Mouse (Mus musculus): Measurements from ENCODE around the gene Zbtb16.
A peak's percentile ranks its signal among the peaks of the same experiment; 100 is the strongest.

Gene Zbtb16

GRCm38 (mm10) chr9:48767666-48768432 is 68.2 kb downstream of the Zbtb16 start:
- DNase-seq (ENCODE audit: low read depth), result no peak

DNA sequence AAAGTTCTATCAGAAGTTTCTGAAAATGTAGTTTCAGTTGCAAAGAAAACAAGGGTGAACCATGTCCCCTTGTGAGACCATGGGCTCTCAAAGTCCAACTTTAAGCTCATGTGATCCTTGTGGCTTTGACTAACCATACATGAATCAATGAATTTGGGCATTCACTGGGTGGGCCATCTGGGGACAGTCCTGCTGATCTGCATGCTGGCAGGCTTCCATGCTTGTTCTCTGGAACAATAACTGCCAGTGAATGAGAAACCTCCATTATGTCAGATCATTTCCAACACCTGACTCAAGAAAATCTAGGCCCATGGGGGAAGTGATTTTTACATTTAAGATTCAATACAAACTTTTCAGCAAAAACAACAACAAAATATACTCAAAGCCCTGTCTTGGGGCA is 70.1 kb downstream of the Zbtb16 start:
- no peak for DNase-seq (ENCODE audit: low read depth)

DNA sequence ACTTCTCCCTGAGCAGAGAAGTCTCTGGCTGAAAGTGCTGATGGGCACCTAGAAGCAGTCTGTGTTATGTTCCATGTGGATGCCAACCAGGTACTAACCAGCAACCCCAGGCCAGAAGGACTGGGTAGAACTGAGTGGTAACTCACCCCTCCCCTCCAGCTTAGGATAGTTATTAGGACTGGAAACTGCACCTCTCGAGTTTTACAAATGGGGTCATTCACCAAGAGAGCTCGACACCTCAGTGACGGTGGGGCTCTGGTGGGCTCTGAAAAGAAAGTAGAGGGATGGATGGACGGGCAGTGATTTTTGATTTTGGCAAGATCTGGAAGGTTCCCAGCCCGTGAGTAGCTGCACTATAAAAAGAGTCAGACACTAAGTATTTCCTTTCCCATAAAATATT is 71.7 kb downstream of the Zbtb16 start:
- no peak for DNase-seq (ENCODE audit: low read depth)

DNA sequence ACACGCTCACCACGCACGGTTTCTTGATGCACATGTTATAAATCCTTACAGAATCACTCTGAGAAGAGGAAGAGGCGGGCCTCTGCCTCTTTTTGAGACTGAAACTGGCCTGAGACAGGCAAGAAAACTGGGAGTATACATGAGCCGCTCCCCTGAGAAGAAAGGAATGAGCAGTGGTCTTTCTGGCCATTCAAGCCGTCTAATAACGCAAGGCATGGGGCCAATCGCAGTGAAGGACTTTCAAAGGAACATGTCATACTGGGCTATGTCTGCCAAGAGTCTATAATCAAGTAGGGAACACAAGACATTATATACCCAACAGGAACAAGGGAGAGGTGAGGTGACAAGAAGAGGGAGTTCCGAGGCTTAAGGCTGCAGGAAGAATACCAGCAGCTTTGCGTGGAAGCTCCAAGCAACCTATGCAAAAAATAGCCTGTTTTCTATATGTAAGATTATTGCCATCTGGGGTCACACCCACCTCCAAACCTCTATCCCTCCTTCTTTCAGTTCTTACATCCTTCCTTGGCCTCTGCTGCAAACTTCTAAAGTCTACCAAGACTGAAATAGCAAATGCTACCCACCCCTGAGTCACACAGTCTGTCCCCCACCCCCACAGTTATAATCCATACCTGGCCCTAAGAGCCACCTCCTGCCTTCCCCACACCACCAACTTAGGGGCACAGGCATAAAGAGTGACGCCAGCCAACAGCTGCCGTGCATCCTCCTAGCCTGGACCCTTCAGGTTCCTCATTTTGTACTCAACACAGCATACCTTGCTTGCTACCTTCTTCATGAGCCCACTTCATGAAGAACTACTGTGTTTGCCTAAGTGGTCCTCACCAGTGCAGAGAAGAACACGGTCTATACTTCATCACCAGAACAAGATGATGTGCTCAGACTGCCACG is 74.0 kb downstream of the Zbtb16 start:
- no peak for DNase-seq (ENCODE audit: low read depth)

- no peak for DNase-seq (ENCODE audit: low read depth)
Observed at GRCm38 (mm10) chr9:48761175-48761556, 74.9 kb downstream of the Zbtb16 start.

DNA sequence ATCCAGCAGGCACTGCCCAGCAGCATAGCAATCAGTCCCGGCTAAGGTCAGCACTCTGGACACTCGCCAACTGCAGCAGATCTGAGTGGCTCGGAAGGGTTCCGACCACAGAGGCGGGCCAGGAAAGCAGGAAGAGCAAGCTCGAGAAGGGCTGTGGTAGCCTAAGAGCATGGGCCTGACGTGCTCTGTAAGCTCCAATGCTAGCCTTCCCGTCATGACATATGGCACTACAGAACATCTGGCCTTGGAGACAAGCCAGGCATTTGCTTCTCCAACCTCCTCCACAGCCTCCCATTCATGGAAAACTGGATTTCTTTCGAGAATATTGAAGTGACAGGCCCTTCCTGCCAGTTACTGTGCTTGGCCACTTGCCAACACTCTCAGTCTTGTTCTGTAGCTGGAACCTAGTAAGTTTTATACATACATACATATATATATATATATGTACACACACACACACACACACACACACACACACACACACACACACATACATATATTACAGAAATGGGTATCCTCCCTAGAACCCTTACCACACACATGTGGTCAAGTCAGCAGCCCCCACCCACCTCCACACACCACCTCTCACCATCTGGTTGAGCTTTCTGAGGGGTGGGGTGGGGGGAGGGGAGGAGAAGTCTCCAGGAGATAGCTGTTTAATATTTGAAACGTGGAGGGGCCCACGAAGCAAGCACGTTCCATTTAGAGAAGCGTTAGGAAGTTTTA is 75.4 kb downstream of the Zbtb16 start:
- no peak for DNase-seq (ENCODE audit: low read depth)

DNA sequence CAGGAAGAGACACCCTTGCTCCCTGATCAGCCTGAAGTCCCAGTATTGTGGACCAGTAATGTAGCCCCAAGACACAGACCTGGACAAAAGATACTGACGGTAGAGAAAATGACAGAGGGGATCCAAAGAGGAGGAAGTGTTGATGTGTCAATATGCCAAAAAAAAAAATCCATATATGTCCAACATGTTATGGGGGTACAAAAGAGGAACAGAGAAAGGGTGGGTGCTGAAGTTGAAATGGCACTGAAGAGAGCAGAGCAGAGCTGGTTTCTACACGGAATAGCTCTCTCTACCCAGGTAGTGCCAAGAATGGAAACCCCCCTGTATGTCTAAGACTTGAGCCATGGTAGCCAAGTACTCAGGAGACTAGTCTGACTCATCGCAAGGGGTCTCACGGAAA is 76.9 kb downstream of the Zbtb16 start:
- no peak for DNase-seq (ENCODE audit: low read depth)

DNA sequence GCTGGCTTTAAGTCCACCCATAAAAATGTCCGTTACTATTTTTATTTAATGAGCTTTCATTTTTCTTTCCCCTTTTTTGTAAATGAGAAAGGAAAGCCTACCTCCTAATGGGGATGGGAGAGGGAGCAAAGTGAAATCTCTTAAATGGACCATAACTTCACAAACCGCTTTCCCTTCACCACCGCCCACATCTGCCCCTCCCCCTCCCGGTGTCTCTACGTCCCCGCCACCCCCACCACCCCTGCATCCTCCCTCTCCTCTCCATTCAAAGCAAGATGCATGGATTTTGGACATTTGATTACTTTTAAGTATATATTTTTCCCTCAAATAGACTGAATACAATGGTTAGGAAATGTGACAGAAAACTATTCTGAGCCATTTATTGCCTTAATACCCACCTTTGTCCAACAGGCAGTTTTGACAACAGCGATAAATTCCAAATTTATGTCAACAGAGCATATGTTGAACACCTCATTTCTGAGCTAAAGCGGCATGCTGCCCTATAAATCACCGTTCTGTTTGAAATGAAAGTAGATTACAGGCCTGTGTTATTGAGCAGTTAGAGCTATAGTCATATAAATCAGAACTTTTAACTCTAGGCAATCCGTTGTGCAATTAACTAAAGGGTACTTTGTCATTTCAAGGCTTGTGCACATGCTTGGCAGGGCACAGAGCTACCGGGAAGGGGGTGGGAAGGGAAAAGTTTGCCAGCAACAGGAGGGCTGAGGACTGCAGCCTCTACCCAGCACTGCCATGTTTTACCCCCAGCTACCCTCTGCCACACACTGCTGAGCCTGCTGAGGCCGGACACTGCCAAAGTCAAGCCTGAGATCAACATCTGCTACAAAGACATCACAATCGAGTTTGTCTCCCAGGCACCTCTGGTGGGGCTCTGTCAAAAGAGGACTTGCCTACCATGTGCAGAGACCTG is 78.1 kb downstream of the Zbtb16 start:
- DNase-seq (ENCODE audit: low read depth), result no peak

- DNase-seq (ENCODE audit: low read depth), result no peak
Observed at GRCm38 (mm10) chr9:48756261-48756812, 79.7 kb downstream of the Zbtb16 start.

DNA sequence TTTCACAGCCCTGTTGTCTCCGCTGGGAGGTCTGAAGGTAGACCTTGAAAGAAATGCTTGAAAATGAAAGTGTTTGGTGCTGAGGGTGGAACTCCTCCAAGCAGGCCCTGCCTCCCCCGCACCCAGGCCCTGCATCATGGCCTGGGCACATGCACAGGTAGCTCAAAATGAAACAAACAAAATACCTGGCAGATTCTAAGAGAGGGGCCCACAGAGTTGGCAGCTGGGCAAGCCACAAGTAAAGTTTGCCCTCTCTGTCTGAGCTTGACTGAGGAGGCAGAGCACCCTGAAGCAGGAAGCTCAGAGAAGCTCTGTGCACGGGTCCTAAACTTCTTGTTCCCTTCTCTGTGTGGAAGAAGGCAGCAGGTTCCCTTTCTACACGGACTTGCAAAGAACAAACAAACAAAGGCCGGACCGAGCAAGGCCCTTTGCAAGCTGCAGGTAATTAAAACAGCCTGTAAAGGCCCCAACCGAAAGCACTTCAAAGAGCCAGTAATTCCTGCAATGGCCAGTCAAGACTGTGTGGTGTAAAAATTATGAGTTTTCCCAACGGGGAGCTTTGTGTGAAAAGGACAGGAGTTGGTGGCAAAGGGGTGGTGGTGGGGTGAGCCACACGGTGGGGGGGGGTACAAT is 80.5 kb downstream of the Zbtb16 start:
- DNase-seq (ENCODE audit: low read depth), result no peak

- no peak for DNase-seq (ENCODE audit: low read depth)
Observed at GRCm38 (mm10) chr9:48754418-48754817, 81.6 kb downstream of the Zbtb16 start.

GRCm38 (mm10) chr9:48753881-48754280 is 82.1 kb downstream of the Zbtb16 start:
- no peak for DNase-seq (ENCODE audit: low read depth)

DNA sequence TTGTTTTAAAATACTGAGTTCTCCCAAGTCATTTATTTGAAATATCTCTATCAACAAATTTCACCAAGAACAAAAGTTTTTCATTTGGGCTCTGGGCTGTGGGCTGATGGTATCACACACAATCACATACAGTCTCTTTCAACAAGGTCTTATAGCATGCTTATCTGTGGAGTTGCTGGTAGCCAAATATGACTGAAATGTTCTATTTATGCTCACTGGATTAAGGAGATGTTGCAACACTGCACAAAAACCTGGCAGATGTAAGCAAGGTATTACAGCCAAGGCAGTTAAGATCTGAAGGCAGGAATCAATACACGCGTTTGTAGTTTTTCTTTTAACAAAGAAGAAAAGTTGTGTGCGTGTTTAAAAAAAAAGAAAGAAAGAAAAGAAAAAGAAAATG is 84.1 kb downstream of the Zbtb16 start:
- DNase-seq (ENCODE audit: low read depth), result no peak

- no peak for DNase-seq (ENCODE audit: low read depth)
Observed at GRCm38 (mm10) chr9:48749666-48750065, 86.4 kb downstream of the Zbtb16 start.

- DNase-seq (ENCODE audit: low read depth), result no peak
Observed at GRCm38 (mm10) chr9:48749168-48749567, 86.9 kb downstream of the Zbtb16 start.

DNA sequence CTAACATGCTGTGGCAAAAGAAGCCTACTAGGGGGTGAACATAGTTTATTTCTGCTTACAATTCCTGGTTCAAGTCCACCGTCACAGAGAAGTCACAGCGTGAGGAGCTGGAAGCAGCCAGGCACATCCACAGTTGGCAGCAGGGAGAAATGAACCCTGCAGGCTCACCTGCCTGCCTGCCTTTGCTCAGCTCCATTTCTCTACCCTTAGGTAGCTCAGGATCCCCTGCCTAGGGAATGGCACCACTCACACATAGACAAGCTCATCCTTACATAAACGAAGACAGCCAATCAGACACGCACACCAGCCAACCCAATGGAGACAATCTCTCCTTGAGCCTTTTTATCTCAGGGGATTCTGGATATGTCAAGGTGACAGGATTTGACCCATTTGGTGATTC is 87.3 kb downstream of the Zbtb16 start:
- DNase-seq (ENCODE audit: low read depth), result no peak

GRCm38 (mm10) chr9:48748216-48748615 is 87.8 kb downstream of the Zbtb16 start:
- no peak for DNase-seq (ENCODE audit: low read depth)

GRCm38 (mm10) chr9:48746506-48746905 is 89.5 kb downstream of the Zbtb16 start:
- DNase-seq (ENCODE audit: low read depth), result no peak

DNA sequence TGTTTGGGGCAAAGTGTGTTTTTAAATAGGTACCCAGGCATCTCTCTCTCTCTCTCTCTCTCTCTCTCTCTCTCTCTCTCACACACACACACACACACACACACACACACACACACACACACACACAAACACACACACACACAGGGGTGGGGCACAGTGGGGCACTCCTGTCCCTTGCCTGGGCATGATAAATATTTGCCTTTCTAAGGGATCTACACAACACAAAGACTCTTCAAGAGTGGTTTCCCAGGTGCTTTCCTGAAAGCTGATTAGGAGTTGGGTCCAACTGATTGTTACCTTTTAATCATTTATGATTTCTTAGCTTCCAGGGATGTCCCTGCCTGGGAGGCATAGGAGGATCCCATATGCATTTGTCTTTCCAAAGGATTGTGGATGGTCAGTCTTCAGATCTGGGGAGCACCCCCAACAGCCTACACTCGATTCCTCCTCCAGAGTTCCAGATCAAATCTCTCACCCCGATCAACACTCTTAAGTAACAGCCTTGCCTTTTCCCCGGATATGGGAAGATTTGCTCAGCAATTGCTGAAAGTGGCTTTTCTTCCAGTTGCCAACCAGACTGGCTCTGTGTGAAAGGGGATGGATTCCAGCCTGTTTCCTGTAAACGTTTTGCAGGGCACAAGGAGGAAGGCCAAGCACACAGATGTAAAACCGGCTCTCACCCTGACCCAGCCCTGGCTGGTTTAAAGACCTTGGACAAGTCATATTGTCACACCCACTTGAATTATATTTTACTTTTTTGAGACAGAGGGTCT is 90.5 kb downstream of the Zbtb16 start:
- DNase-seq (ENCODE audit: low read depth), result no peak

DNA sequence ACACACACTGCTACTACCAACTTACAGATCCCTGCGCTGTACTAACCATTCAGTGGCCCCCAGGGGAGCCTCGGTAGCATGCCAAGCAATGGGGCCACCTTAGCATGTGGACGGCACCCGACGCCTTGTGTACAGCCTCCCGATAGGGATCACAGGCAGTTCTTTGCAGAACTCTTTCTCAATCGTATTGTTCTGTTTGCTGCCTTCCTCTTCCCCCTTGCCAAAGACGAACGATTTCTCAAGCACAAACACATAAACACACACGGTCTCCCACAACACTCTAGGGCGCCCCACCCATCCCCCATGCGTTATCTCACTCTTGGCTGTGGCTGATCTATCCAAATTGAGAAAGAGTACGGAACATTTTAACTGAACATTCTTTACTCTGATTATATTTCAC is 91.1 kb downstream of the Zbtb16 start:
- DNase-seq (ENCODE audit: low read depth), result peak; percentile 59

All from c-Kit-positive CD71-negative TER-119-negative erythroid progenitor cells, embryonic 14.5 days (primary cell).